Mouse (Mus musculus) megakaryocyte, embryonic 14.5 days (primary cell): ENCODE results near the gene Zfp217.

Experiments
- FLI1 ChIP-seq: IDR thresholded peaks from 2 replicates; pipeline ENCODE4 v1.6.1; 2012; ENCODE audit warnings: low read length, inconsistent platforms, mixed read lengths
- GATA1 ChIP-seq: IDR thresholded peaks from 3 replicates; pipeline ENCODE4 v1.6.1; 2012; ENCODE audit warnings: mixed read lengths, low read length, inconsistent platforms, borderline replicate concordance

GRCm38 (mm10) chr2:170103852-170104251 is 44.1 kb downstream of the Zfp217 start:
- no peak for TF ChIP-seq FLI1
- TF ChIP-seq GATA1: no peak
